Mouse (Mus musculus) T-cell, adult 2 months (primary cell): ENCODE data around the gene Cd59b.

Source experiments
- DNase-seq: peaks from one replicate; pipeline ENCODE4 v3.0.0; 2022; ENCODE audit warnings: low spot score

Gene Cd59b

DNA sequence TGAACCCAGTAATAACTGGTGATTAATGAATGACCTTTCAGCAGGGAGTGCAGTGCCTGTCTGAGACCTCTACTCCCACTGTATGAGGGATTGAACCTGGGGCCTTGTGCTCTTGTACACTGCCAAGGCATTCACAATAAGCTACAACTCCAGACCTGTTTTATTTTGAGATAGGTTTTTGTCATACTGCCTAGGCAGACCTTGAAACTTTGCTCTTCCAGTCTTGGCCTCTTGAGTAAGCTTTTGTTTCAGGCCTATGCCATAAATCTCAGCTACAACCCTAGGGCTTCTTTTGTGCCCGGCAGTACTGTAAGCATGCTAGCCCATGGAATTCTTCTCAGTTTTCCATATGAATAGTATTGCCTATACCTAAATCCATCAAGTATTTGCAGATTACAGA is 49.4 kb downstream of the Cd59b start:
- DNase-seq: no peak

- no peak for DNase-seq
Measured at GRCm38 (mm10) chr2:104120312-104120711, 50.7 kb downstream of the Cd59b start.

GRCm38 (mm10) chr2:104121681-104122504 is 52.2 kb downstream of the Cd59b start:
- DNase-seq: no peak

- peak; percentile 76 for DNase-seq
Measured at GRCm38 (mm10) chr2:104122505-104123378, 53.1 kb downstream of the Cd59b start, which contains the start of gene A930018P22Rik. Gene A930018P22Rik (plus strand): TSS chr2:104122769.

- no peak for DNase-seq
Measured at GRCm38 (mm10) chr2:104123540-104123939, 53.9 kb downstream of the Cd59b start.

GRCm38 (mm10) chr2:104124071-104124470 is 54.4 kb downstream of the Cd59b start:
- no peak for DNase-seq

DNA sequence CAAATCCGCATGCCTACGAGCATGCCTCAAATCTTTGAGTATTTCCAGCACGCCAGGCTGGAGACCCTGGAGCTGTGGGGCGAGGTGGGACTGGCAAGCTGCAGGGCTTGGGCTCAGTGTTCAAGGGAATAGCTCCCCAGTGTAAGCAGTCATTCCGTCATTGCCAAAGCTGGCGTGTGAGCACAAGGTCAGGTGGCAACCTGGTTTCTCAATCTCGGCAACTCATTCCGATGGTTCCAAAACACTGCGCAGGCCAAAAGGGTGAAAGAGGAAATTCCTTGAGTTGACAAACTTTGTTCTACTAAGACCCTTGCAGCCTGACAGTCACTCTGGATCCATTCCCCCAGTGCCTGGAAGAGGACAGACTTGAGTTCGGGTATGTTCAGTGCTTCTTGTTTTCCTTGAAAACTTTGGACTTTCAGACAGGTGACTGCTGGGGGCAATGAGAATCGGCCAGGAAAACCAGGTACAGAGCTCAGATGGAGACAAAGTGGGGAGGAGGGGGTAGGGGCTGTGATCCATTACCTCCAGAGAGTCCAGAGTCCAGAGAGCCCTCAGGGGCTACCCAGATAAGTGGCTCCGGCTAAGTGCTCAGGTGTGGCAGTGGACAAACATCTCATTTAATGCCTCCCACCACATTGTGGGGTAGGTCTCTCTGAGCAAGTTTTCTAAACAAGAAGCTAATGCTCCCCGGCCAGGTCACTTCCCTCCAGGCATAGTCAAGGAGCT is 59.3 kb downstream of the Cd59b start:
- DNase-seq: no peak

- no peak for DNase-seq
Measured at GRCm38 (mm10) chr2:104130165-104130564, 60.5 kb downstream of the Cd59b start.

DNA sequence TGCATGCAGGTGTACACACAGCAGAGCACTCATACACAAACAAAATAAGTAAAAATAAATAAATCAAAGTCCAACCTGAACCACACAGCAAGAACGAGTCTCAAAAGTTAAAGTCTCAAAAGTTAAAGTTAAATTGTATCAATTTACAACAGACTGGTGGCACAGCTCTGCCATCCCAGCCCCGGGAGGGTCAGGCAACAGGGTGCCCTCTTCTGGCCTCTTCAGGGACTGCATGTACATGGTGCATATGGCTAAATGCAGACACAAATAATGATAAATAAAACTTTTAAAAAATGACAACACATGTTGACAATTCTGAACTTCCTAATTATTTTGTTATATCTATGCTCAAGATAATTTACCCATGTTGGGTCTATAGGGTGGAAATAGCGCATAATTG is 61.3 kb downstream of the Cd59b start:
- no peak for DNase-seq

- no peak for DNase-seq
Measured at GRCm38 (mm10) chr2:104132266-104132859, 62.7 kb downstream of the Cd59b start.

GRCm38 (mm10) chr2:104133042-104133810 is 63.6 kb downstream of the Cd59b start:
- DNase-seq: no peak

DNA sequence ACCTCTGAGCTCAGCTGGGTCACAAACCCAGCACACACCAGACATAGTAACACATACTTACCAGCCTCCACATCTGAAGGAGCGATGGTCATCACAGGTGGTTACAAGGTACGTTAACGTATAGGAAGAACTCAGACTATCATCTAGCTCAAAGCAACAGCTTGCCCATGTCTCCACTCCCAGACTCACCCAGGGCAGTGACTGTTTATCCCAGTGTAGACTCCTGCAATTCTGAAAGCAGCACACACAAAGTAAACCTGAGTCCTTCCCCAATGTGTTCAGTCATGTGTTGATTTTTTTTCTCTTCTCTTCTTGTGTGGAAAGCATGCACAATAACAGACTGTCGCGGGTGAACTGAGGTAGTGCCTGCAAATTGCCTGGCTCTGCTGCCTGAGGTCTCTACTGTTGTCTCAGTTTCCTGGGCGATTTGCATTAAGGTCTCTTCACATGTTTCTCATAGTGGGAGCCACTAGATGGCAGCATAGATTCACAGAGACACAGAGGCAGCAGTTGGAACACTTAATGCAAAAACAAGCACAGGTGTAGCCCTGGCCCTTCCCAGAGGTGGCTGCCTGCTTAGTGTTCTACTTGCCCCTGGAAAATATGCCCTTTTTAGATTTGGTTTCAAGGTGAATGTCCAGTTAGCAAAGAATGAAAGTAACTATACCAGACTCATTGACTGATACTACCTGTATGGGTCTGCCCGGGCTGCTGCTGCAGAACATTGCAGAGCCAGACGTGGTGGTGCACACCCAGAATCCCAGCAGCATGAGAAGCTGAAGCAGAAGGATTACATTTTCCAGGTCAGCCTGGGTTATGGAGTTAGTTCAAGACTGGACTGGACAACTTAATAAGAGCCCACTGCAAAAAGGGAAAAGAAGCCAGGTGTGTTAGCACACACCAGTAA is 64.8 kb downstream of the Cd59b start:
- peak; percentile 76 for DNase-seq

- no peak for DNase-seq
Measured at GRCm38 (mm10) chr2:104135920-104136319, 66.3 kb downstream of the Cd59b start.
